Mouse (Mus musculus): ENCODE data around the gene Vmn2r12.
"Not testable (repeated sequence)": the region's sequence is repeated elsewhere in the genome, so short reads cannot be mapped to it uniquely, and the experiment has no call there.

The Vmn2r12 gene

DNA sequence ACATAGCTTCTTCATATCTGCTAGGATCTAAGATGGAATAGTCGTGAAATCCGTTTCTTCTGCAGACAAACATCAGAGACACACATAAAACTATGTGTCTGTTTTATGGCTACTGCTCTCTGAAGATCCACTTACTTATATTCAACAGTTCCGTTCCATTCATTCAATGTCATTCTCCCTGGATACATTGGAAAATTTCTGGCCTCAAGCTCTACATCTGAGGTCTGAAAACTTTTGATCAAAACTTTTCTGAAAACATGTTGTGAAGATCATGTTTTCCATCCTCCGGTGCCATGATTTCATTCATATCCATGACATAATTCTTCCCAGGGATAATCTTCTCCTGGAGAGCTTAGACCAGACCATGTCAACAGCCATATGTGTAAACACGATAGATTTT, at the start of gene Vmn2r12:
Gene Vmn2r12 (minus strand): TSS at position 101 of the 400 bp plus-strand sequence.
- DNase-seq (ENCODE audit: low read depth, low spot score), result not testable (repeated sequence)

DNA sequence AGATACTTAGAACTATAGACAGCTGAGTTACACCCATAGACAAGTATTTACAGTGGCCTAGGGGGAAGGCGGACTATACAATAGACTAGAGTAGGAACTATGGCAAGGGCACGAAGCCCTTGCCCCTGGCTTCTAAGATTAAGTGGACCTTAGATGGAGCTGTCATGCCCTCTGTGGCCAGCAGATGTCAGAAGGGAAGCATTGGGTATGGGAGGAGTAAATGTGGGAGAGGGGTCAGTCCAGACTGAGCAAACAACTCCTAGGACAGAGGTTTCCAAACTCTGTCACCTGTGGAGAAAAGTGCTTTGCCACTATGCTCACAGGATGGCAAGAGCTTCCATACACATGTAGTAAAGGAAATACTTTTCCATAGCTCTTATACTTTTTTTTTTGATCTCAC, 41.8 kb upstream of the Vmn2r12 start:
- no peak for DNase-seq (ENCODE audit: low read depth, low spot score)

DNA sequence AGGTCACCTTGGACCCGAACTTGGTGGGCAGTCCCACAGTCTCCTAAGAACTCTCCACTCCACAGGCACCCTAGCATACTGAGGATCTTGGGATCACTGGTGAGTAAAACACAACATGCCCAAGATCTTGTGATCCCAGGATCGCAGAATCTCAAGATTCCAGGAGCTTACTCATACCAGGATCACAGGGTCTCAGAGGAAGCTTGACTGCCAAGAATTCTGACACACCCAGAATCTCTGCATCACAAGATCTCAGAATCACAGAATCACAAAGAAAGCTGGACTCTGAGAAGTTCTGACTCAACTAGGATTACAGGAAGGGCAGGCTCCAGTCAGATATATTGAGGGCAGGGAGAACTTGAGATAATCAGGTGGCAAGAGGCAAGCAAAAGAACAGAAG, 39.0 kb upstream of the Vmn2r12 start:
- no peak for DNase-seq (ENCODE audit: low read depth, low spot score)

DNA sequence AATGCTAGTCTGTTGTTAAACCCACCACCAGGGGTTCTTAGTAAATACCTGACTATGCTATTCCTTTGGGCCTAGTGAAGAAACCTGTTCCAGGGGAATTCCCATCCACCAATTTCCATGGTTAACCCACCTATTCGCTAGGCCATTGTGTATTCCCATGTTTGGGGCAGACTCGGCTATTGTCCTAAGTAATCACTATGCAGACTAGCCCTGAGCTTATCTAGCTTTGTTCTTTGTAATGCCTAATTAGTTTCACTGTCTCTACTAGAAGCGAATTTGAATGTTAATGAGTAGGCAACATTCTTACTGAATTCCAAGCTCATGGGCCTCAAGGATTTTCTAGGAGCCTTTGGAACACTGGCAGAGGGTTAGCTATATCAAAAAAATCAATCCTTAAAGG, 1.3 kb downstream of the Vmn2r12 start:
- not testable (repeated sequence) for DNase-seq (ENCODE audit: low read depth, low spot score)

GRCm38 (mm10) chr5:109072016-109072415, 25.7 kb downstream of the Vmn2r12 start:
- not testable (repeated sequence) for DNase-seq (ENCODE audit: low read depth, low spot score)

GRCm38 (mm10) chr5:109059469-109059868, 38.3 kb downstream of the Vmn2r12 start, which contains the start of gene Vmn2r11:
Vmn2r11 (minus strand) TSS chr5:109059569.
- not testable (repeated sequence) for DNase-seq (ENCODE audit: low read depth, low spot score)

DNA sequence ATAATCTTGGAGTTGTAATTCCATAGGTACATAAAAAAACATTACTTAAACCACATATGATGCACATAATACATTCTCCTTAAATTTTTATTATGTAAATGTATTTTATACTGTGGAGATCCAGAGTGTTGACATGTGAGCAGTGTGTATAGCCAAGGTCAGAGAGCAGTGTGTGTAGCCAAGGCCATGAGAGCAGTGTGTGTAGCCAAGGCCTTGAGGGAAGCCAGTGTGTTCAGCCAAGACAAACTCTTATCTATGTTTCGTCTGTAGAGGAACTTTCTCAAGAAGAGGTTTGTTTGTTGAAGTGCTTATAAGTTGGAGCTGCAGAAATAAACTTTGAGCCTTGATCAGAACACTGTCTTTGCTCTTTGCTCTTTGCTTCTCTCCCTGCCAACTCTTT, 42.5 kb downstream of the Vmn2r12 start:
- DNase-seq (ENCODE audit: low read depth, low spot score), result no peak

Measured in retina, adult 2 months (tissue).